Mouse (Mus musculus) cortical plate, adult 2 months (tissue): ENCODE results near the gene Espl1. TPM values are rescaled to one million over a fixed set of nuclear protein-coding genes. Genes with fewer than 3 reads are reported as not detected.

Experiments
- H3K27ac ChIP-seq: fragments of 200-500 bp; 2 replicates; pipeline ENCODE4 v1.5.1; 2012; ENCODE audit warnings: low read length, control low read depth, inconsistent platforms; ENCODE audit not compliant: insufficient read depth
- H3K4me1 ChIP-seq: fragments of 200-500 bp; 2 replicates; pipeline ENCODE4 v1.6.1; 2011; ENCODE audit warnings: low read length; ENCODE audit not compliant: control insufficient read depth, insufficient read depth
- H3K4me3 ChIP-seq: fragments of 200-500 bp; 2 replicates; pipeline ENCODE4 v1.5.1; 2011; ENCODE audit warnings: mild to moderate bottlenecking, low read length, control low read depth; ENCODE audit not compliant: insufficient read depth
- CTCF ChIP-seq: fragments of 200-500 bp; IDR thresholded peaks from 2 replicates; pipeline ENCODE4 v1.5.1; 2011; ENCODE audit warnings: mild to moderate bottlenecking, control low read depth, low read length; ENCODE audit not compliant: insufficient read depth; ENCODE audit errors: extremely low read depth
- POLR2A ChIP-seq: fragments of 200-500 bp; IDR thresholded peaks from 2 replicates; pipeline ENCODE4 v1.6.1; 2011; ENCODE audit warnings: mild to moderate bottlenecking, low read length, control low read depth; ENCODE audit not compliant: insufficient read depth; ENCODE audit errors: extremely low read depth
- polyA plus RNA-seq: library from polyadenylated mRNA; depleted of rRNA; stranded (reverse); fragments of >200 nt; gene quantifications from 2 replicates; pipeline ENCODE4 v1.2.3, GENCODE M21; 2012

Espl1 gene
- polyA plus RNA-seq, 1 experiment: 0.52 TPM

DNA sequence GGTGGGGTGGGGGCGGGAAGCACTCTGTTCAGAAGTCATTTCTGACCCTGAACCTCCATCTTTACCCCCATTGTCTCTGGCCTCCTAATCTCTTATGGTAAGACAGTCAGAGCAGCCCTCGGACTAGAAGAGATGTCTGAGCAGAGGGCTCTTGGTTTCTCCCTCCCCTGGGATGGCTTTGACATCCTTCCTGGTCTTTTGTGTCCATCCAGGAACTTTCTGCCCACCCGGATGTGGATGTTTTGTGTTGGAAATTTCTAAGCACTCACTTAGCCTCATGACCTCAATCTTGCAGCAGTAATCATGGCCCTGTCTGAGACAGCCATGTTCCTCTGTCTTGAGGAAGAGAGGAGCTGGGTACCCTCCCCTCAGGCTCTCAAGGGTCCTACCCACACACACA is 24.6 kb upstream of the Espl1 start:
- Histone ChIP-seq H3K4me3 (no peak overlapping the region), H3K27ac (no peak overlapping the region), H3K4me1 (no peaks in the 10 kb centered on the region)
- no peak for TF ChIP-seq POLR2A
- TF ChIP-seq CTCF: no peak

DNA sequence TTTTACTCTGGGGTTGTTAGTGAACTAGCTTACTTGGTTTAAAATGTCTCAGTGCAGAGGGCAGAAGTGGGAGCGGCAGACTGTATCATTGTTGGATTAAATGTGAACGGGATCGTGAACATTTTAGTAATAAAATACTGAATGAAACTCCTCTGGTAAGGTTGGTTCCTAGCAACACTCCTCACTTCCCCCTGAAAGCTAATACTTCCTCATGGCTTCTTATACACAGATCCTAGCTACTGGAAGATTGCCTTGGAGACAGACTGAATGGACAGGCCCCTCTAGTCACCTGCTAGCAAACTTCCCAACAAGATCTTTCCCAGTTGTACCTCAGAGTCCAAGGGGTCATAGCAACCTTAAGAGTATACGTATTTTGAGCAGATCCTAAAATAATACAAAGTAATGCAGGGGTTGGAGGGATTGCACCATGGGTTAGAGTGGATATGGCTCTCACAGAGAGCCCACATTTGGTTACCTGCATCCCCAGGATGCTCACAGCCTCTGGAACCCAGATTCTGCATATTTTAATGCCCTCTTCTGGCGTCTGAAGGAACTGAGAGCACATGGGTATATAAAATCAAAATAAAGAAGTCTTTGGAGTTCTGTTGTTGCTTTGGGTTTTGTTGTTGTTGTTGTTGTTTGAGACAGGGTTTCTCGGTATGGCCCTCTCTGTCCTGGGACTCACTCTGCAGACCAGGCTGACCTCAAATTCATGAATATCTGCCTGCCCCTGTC is 21.9 kb upstream of the Espl1 start:
- TF ChIP-seq CTCF (no peak), POLR2A (no peak)
- Histone ChIP-seq H3K27ac (no peak overlapping the region), H3K4me3 (no peak overlapping the region), H3K4me1 (no peaks in the 10 kb centered on the region)

GRCm38 (mm10) chr15:102278726-102279091 is 17.4 kb upstream of the Espl1 start:
- 0 out of 2 replicates have a peak, but pooled peaks cover 2% of the 10 kb centered on the region for H3K4me1 ChIP-seq
- peak overlapping the region; percentile 17; the same call in 1 of the 2 replicates for H3K27ac ChIP-seq
- TF ChIP-seq CTCF (no peak), POLR2A (no peak)

GRCm38 (mm10) chr15:102279092-102279782 is 16.8 kb upstream of the Espl1 start, which contains the start of gene Mfsd5:
Gene Mfsd5, plus strand, starts transcription at chr15:102279454.
- TF ChIP-seq POLR2A (peak; percentile 76), CTCF (no peak)
- H3K4me1 ChIP-seq: 0 out of 2 replicates have a peak, but pooled peaks cover 2% of the 10 kb centered on the region
- H3K27ac ChIP-seq: peak within 1 kb of the TSS; percentile 87
- H3K4me3 ChIP-seq: peak within 1 kb of the TSS; percentile 90

More at GRCm38 (mm10) chr15:102278726-102279091, 17.4 kb upstream of the Espl1 start:
- H3K4me3 ChIP-seq: peak overlapping the region; percentile 90

- H3K27ac ChIP-seq: peak overlapping the region; percentile 87
- peak overlapping the region; percentile 90 for H3K4me3 ChIP-seq
- TF ChIP-seq POLR2A (peak; percentile 55; the same call in 1 of the 2 replicates), CTCF (no peak)
- H3K4me1 ChIP-seq: 0 out of 2 replicates have a peak, but pooled peaks cover 2% of the 10 kb centered on the region
These were observed 16.1 kb upstream of the Espl1 start for GRCm38 (mm10) chr15:102279783-102280520.

DNA sequence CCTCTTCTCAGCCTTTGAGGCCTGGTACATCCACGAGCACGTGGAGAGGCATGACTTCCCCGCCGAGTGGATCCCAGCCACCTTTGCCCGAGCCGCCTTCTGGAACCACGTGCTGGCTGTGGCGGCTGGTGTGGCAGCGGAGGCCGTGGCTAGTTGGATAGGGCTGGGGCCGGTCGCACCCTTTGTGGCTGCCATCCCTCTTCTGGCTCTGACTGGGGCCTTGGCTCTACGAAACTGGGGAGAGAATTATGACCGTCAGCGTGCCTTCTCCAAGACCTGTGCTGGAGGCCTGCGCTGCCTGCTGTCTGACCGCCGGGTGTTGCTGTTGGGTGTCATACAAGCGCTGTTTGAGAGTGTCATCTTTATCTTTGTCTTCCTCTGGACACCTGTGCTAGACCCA is 15.4 kb upstream of the Espl1 start:
- TF ChIP-seq CTCF (no peak), POLR2A (no peak)
- Histone ChIP-seq H3K4me1 (0 out of 2 replicates have a peak, but pooled peaks cover 2% of the 10 kb centered on the region), H3K27ac (no peak overlapping the region), H3K4me3 (peak overlapping the region; percentile 90; the same call in 1 of the 2 replicates)

GRCm38 (mm10) chr15:102282463-102283292 is 13.4 kb upstream of the Espl1 start:
- Histone ChIP-seq H3K27ac (no peak overlapping the region), H3K4me1 (0 out of 2 replicates have a peak, but pooled peaks cover 2% of the 10 kb centered on the region), H3K4me3 (no peak overlapping the region)
- TF ChIP-seq POLR2A (no peak), CTCF (no peak)

DNA sequence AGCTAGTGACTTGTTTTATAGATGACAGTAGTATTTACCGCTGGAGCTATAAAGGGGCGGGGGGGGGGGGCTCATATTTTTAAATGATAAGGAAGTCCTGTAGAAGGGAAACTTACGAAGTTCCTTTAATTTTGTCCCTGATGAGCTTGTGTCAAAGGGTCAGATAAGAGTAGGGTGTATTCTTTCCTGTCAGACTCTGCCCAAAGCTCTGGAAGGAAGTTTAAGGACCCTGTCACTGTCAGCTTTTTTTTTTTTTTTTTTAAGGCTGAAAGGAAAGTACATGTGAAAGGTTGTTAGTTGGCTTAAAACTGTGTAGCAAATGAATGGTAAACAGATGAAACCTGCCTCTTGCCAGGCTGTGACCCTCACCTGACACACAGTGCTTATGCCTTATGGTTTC is 12.4 kb upstream of the Espl1 start:
- Histone ChIP-seq H3K4me3 (no peak overlapping the region), H3K4me1 (0 out of 2 replicates have a peak, but pooled peaks cover 2% of the 10 kb centered on the region), H3K27ac (no peak overlapping the region)
- TF ChIP-seq CTCF (no peak), POLR2A (no peak)
